Mouse (Mus musculus) olfactory bulb, adult 2 months (tissue): ENCODE results near the gene Wdr20. TPM values are rescaled to one million over a fixed set of nuclear protein-coding genes. Genes with fewer than 3 reads are reported as not detected.

Experiments used
- H3K27ac ChIP-seq: fragments of 200-500 bp; 2 replicates; pipeline ENCODE4 v1.5.1; 2012; ENCODE audit warnings: low read depth, low read length; ENCODE audit not compliant: insufficient read depth
- H3K4me1 ChIP-seq: fragments of 200-500 bp; 2 replicates; pipeline ENCODE4 v1.6.1; 2012; ENCODE audit warnings: low read length; ENCODE audit not compliant: control insufficient read depth, insufficient read depth
- H3K4me3 ChIP-seq: fragments of 200-500 bp; 2 replicates; pipeline ENCODE4 v1.5.1; 2012; ENCODE audit warnings: mild to moderate bottlenecking, low read depth, low read length, moderate library complexity; ENCODE audit not compliant: insufficient read depth
- CTCF ChIP-seq: fragments of 200-500 bp; IDR thresholded peaks from 2 replicates; pipeline ENCODE4 v1.5.1; 2012; ENCODE audit warnings: low read depth, mild to moderate bottlenecking, low read length, moderate library complexity; ENCODE audit not compliant: insufficient read depth
- POLR2A ChIP-seq: fragments of 200-500 bp; IDR thresholded peaks from 2 replicates; pipeline ENCODE4 v1.6.1; 2012; ENCODE audit warnings: mild to moderate bottlenecking, low read depth, low read length, moderate library complexity; ENCODE audit not compliant: insufficient read depth
- WGBS: fragments of 180-500 bp; shearing (Covaris S2); methylation state at CpG from one replicate; pipeline ENCODE4 v1.1.7; 2018; 5-methylcytosine and 5-hydroxymethylcytosine counted together
- polyA plus RNA-seq: library from polyadenylated mRNA; stranded (reverse); fragments of >200 nt; gene quantifications from 2 replicates; pipeline ENCODE4 v1.2.4, GENCODE M21; 2012; ENCODE audit warnings: low replicate concordance; ENCODE audit not compliant: missing spikeins, insufficient read depth, insufficient read length

Gene Wdr20
- polyA plus RNA-seq, 1 experiment: not detected

DNA sequence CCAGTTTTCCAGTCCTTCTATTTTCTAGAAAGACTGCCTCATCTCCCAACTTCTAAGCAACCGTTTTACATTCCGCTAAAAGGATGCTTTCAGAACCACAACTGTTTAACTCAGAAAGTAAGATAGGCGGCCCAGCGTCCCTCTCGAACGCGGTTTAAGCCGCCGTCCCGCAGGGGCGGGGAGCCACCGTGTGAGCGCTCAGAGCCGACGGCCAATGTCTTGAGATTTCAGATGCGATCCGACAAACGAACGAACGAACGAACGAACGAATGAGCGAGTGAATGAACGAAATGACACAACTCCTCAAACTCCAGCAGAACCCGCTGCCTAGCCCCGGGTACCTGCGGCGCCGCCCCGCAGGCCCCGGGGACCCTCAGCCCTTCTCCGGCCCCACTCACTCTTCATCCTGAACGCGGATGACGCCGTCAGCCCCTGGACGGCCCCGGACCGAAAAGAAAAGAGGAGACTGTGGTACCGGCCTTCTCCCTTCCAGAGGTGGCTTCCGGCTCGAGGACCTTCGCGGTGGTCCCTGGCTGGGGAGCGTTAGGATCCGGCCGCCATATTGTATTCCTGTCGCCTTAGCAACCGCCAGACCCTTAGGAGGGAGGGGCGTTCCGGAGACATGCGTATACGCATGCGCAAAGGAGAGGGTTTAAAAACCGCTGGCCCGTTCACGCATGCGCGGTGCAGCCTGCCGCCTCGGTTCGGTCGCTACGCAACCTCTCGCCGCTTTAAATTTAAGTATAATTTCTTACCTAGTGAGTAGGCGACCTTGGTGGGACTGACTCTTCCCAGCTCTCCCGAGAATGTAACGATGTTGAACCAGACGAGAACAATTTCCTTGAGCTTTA is 102.8 kb downstream of the Wdr20 start, which contains the start of gene Mok:
Gene Mok, minus strand, starts transcription at position 592 of the 851 bp plus-strand sequence.
- Histone ChIP-seq H3K4me3 (peak within 1 kb of the TSS; percentile 89), H3K27ac (no peak within 1 kb of the TSS), H3K4me1 (peaks cover 20% of the 10 kb centered on the region)
- WGBS: under 1% methylated on average over 71 of the region's 71 CpGs
- TF ChIP-seq POLR2A (peak; percentile 44), CTCF (no peak)

DNA sequence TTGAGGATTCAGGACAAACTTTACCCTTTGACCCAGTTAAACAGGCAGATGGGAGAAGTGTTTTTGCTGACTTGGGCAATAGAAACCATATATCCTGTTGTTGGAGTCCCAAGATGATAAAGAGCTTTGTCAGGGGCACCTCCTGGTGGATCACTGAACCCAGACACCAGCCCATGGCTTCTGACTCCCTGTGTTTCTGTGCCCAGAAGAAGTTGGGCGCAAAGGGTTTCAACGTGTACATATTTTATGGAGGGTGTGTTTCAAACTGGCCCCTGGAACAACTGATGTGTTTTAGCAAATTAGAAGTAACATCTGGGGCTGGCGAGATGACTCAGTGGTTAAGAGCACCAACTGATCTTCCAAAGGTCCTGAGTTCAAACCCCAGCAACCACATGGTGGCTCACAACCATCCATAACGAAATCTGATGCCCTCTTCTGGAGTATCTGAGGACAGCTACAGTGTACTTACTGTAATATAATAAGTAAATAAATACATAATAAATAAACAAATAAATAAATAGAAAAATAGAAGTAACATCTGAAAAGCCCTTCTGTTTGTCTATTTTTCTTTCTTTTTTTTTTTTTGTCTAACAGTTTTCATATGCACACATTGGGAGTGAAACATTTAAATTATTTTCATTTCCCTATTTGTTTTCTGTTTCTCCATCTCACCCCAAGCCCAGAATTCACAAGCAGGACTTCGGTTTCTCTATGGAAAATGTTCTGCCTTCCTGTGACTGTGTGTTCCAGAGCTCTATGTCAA is 104.2 kb downstream of the Wdr20 start:
- peaks cover 22% of the 10 kb centered on the region for H3K4me1 ChIP-seq
- H3K27ac ChIP-seq: no peak overlapping the region
- WGBS: 84% methylated on average over 5 of the region's 5 CpGs
- TF ChIP-seq POLR2A: no peak
- TF ChIP-seq CTCF: no peak
- no peak overlapping the region for H3K4me3 ChIP-seq

DNA sequence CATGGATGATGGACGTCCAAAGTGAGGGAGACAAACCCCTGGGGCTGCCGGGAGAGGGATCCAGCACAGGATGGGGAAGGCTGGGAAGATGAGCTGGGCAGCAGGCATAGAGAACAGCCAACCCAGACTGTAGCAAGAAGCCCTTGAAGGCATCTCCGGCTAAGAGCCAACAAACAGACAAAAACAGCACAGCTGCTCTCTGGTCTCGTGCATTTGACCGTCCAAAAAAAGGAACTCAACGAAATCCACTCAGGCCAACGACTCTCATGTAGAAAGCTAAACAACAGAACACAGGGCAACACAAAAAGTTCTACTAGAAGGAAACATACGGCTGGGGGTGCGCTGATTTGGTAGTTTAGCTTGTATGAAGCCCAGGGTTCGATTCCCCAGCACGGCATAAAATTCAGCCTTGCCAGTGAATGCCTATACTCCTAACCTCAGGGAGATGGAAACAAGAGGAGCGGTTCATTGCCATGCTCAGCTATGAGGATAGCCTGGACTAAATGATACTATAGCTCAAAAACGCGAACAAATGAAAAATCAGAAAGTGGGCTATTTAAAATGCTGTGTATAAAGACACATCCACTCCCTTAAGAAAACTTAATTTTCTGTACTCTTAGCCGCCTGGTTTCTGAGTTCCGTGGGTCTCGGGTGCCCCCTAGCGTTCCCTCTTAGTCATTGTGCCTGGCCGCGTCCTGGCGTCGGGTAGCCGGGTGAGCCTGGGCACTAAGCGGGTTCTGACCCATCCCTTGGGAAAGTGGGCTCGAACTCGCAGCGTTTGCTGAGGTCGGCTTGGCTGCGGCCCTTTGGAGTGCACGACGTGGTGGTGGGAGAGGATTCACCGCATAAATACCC is 105.7 kb downstream of the Wdr20 start:
- Histone ChIP-seq H3K4me3 (peak overlapping the region; percentile 32), H3K4me1 (peaks cover 19% of the 10 kb centered on the region), H3K27ac (no peak overlapping the region)
- TF ChIP-seq POLR2A: no peak
- TF ChIP-seq CTCF: peak; percentile 80
- 17% methylated on average over 32 of the region's 32 CpGs for WGBS

DNA sequence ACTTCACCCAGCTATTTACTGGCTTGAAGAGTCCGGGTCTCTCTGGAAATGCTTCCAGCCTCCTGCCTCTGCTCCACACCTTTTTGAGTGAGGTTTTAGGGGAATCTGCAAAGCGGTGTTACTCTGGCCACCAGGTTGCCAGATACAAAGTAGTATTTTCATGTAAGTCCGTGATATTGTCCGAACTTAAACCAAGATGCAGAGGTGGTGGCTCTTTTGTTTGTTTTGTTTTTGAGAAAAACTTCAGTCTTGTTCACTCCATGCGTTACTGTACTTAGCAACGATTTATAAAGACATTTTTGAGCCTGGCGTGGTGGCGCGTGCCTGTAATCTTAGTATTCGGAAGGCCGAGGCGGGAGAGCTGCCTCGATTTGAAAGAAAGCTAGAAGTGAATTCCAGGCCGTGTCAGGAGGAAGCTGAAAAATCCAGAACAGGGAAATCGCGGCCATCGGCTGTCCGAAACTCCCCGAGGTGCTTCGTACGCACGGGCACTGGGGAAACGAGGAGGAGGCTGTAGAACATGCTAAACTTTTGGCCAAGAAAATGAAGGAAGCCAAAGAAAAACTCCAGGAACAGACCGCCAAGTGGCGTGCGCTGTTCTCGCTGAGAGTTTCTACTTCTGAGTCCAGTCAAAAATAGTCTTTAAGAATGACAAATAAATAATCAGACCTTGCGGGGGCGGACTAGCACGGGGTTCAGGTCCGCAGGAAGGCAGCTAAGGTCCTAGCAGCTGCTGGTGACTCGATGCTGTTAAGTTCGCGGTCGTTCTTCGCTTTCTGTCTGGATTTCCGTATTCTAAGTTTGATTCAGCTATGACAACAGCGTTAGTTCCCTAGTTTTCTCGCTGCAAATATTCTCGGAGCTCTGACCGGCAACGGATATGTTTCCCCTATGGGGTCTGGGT is 106.7 kb downstream of the Wdr20 start:
- TF ChIP-seq CTCF (no peak), POLR2A (no peak)
- H3K4me1 ChIP-seq: peaks cover 19% of the 10 kb centered on the region
- no peak overlapping the region for H3K27ac ChIP-seq
- H3K4me3 ChIP-seq: peak overlapping the region; percentile 42
- 5% methylated on average over 42 of the region's 42 CpGs for whole genome bisulfite sequencing

DNA sequence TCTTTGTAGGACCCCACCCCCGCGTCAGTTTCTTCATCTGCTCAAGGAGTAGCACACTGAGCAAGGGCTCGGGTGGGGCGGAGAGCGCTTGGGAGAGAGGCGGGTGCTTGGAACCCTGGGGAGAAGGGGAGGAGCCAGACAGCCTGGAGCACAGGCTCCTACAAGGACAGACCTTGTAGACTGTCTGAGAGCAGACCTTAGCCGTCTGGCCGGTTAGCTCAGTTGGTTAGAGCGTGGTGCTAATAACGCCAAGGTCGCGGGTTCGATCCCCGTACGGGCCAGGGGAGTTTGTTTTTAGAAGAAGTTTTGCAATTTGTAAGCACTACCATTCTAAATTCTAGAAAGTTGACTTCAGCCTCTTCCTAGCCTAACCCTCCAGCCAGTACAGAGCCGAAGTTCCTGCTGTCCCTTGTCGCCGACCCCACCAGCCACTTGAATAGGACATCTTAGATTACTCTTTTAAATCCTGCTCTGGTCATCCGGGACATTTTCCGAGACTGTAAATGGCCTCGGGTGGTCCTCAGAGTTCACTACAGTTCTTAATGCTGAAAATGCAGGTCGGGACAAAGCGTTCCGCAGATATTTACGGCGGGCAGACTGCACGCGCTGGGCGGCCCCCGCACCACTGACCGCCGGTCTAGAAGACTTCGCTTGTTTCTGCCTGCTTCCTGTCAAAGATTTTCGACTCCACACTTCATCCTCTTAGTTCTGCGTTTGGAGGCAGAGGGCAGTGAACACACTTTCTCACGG is 107.6 kb downstream of the Wdr20 start:
- TF ChIP-seq CTCF (no peak), POLR2A (no peak)
- Histone ChIP-seq H3K4me1 (peaks cover 19% of the 10 kb centered on the region), H3K4me3 (peak overlapping the region; percentile 42), H3K27ac (peak overlapping the region; percentile 48)
- WGBS: 1% methylated on average over 36 of the region's 36 CpGs

DNA sequence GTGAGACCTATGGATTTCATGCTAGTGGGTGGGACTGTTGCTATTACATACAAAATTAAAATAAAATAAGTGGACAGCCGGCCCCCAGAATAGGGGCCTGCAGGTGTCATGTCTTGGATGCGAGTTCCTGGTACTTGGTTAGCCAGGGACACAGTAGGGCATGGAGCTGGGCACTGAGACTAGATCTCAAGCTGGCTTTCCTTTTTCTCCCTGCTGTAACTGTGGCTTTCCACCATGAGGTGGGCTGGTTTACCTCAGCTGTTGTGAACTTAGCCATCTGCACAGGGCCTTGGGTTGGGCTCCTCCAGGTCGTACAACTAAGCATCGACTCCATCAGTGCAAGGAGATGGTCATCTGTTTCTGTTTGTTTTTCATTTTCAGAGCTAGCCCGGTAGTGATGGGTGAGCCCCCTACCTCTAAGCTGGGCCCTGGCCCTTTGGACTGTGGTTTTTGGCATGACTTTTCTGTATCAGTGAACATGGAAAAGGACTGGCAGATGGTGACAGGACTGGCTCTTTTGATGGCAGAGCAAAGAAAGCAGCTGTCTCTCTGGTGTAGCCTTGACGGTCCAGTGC is 108.5 kb downstream of the Wdr20 start:
- H3K4me3 ChIP-seq: no peak overlapping the region
- WGBS: 80% methylated on average over 6 of the region's 6 CpGs
- H3K27ac ChIP-seq: no peak overlapping the region
- peaks cover 26% of the 10 kb centered on the region for H3K4me1 ChIP-seq
- TF ChIP-seq POLR2A: no peak
- TF ChIP-seq CTCF: no peak
